Comparison of ENCODE assay signal across 17 mouse cellular contexts in the genomic region with DNA sequence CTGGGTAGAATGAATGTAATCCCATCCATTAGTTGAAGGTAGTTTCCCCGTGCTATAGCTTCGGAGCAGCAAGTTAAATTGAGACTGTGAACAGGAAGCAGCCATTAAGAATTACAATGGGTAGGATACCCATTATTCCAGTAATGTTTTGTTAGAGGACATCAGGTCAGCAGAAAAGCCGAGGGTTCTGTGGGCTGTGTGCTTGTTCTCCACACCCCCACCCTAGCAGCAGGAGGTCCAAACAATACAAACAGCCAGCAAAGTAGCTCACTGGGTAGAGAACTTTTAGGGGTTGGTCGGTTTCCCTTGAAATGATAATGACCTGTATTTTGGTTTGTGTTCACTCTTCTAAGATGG. TPM values are rescaled to one million over a fixed set of nuclear protein-coding genes. Genes with fewer than 3 reads are reported as not detected.
DNase-seq lines count a peak whose midpoint lies in the region; ATAC-seq and TF ChIP-seq lines count a peak whose summit lies in the region.
"Had no signal": no experiment of that assay in that cellular context is flagged by ENCODE, and none has a peak within 500 bp of the region (broad histone marks: within the 10 kb centered on the region; RNA-seq: fewer than 3 reads in every experiment).

No protein-coding gene starts in this region.

- no peak overlapping the region for H3K4me2 ChIP-seq in heart, embryonic 15.5 days
- H3K4me2 ChIP-seq in lung, embryonic 14.5 days, result peak overlapping the region; percentile 23; the same call in 1 of the 2 replicates
- H3K4me2 ChIP-seq: liver, embryonic 12.5 days had no signal

- H3K9me3 ChIP-seq in heart, embryonic 15.5 days (replicated peaks), result no peaks in the 10 kb centered on the region
- H3K9me3 ChIP-seq in lung, embryonic 14.5 days (ENCODE audit: low read depth, low read length), result no peaks in the 10 kb centered on the region
- H3K9me3 ChIP-seq: G1E; hindbrain, embryonic 10.5 days; liver, embryonic 12.5 days had no signal

- WGBS in heart, embryonic 15.5 days, result 35% methylated on average over 4 of the region's 4 CpGs
- WGBS in lung, embryonic 14.5 days, result 24% methylated on average over 4 of the region's 4 CpGs

- no peak for ATAC-seq in heart, embryonic 15.5 days (replicated peaks; ENCODE audit: insufficient number of reproducible peaks, insufficient read depth, low FRiP score, low read depth)
- ATAC-seq in lung, embryonic 14.5 days (ENCODE audit: insufficient read depth), result peak; percentile 38; the same call in 1 of the 2 replicates
- ATAC-seq in activated CD4-positive, CD25-positive, alpha-beta regulatory T cell, adult 4 months, result no peak
- ATAC-seq: inflammation-experienced regulatory T-cells, adult 6 months; midbrain, embryonic 16.5 days had no signal

- no peak for TF ChIP-seq CTCF in lung, embryonic 14.5 days (IDR thresholded peaks at IDR 0.05; ENCODE audit: low read depth)
- TF ChIP-seq CTCF in bone marrow macrophage, adult 2 months (IDR thresholded peaks at IDR 0.05; ENCODE audit: low read depth, low read length), result no peak

- H3K4me1 ChIP-seq in heart, embryonic 15.5 days (replicated peaks), result peaks cover 35% of the 10 kb centered on the region
- peaks cover 10% of the 10 kb centered on the region; the same call in 1 of the 2 replicates for H3K4me1 ChIP-seq in lung, embryonic 14.5 days (ENCODE audit: insufficient read depth)
- peaks cover 44% of the 10 kb centered on the region for H3K4me1 ChIP-seq in bone marrow macrophage, adult 2 months (ENCODE audit: control insufficient read depth, insufficient read depth, low read length)

- H3K4me3 ChIP-seq in heart, embryonic 15.5 days, result no peak overlapping the region
- no peak overlapping the region for H3K4me3 ChIP-seq in lung, embryonic 14.5 days (ENCODE audit: low read depth, low read length)
- H3K4me3 ChIP-seq in bone marrow macrophage, adult 2 months (ENCODE audit: insufficient read depth, low read length), result no peak overlapping the region
- H3K4me3 ChIP-seq: hindbrain, embryonic 10.5 days; liver, embryonic 12.5 days had no signal

- no peak overlapping the region for H3K9ac ChIP-seq in heart, embryonic 15.5 days
- H3K9ac ChIP-seq in lung, embryonic 14.5 days, result no peak overlapping the region
- H3K9ac ChIP-seq: liver, embryonic 12.5 days had no signal

- TF ChIP-seq POLR2A in bone marrow macrophage, adult 2 months (IDR thresholded peaks at IDR 0.05; ENCODE audit: borderline replicate concordance, low read depth, low read length), result no peak

- no peaks in the 10 kb centered on the region for H3K27me3 ChIP-seq in heart, embryonic 15.5 days
- no peaks in the 10 kb centered on the region for H3K27me3 ChIP-seq in lung, embryonic 14.5 days (ENCODE audit: insufficient read depth, low read length)
- H3K27me3 ChIP-seq: liver, embryonic 12.5 days had no signal

- peak overlapping the region; percentile 31 for H3K27ac ChIP-seq in heart, embryonic 15.5 days
- H3K27ac ChIP-seq in lung, embryonic 14.5 days (ENCODE audit: low read depth), result no peak overlapping the region
- H3K27ac ChIP-seq in bone marrow macrophage, adult 2 months (ENCODE audit: insufficient read depth, low read depth, low read length), result peak overlapping the region; percentile 44; the same call in 1 of the 2 replicates
- H3K27ac ChIP-seq: hindbrain, embryonic 10.5 days; liver, embryonic 12.5 days had no signal

- no peak for DNase-seq in heart, adult 18-20 months
- DNase-seq in lung, embryonic 14.5 days, result no peak
- DNase-seq in lung, postnatal 14 days, result no peak
- DNase-seq in ES-CJ7 (ENCODE audit: low read depth, low spot score), result peak; percentile 93
- DNase-seq: adrenal gland, postnatal 10 days; B cell, adult 2 months; cerebellum, adult 2 months; right cerebral cortex, adult 18-20 months; thymus, postnatal 36 days had no signal

- H3K36me3 ChIP-seq in heart, embryonic 15.5 days, result peaks cover 5% of the 10 kb centered on the region; the same call in 1 of the 2 replicates
- peaks cover 6% of the 10 kb centered on the region; the same call in 1 of the 2 replicates for H3K36me3 ChIP-seq in lung, embryonic 14.5 days (ENCODE audit: insufficient read depth)
- H3K36me3 ChIP-seq: hindbrain, embryonic 10.5 days had no signal

RNA-seq across cellular contexts. Expression of a gene that starts 45.4 kb away (rescaled TPM):
- polyA plus RNA-seq in heart, embryonic 15.5 days (2015; fragmentation: Nextera tagmentation; extraction: Ambion mirVana), result 31.7 and 45.4 TPM in 2 replicates
- 1 to 10 TPM; 7.3 to 8.5 TPM for total RNA-seq in heart, adult 18-20 months (2021)
- polyA plus RNA-seq in lung, embryonic 14.5 days (2014; fragmentation: Nextera tagmentation; extraction: Ambion mirVana), result 57.8 and 63.3 TPM in 2 replicates
- polyA plus RNA-seq in bone marrow macrophage, adult 2 months (2012; ENCODE audit: insufficient read depth, insufficient read length, missing spikeins), result 24.1 and 25.7 TPM in 2 replicates
- polyA plus RNA-seq in activated CD4-positive, CD25-positive, alpha-beta regulatory T cell, adult 4 months (2017; shearing (Covaris generic)), result 10 to 100 TPM; 29.6 to 32.3 TPM
